Mouse (Mus musculus) testis, adult 2 months (tissue): Measurements from ENCODE around the gene Yes1. TPM values are rescaled to one million over a fixed set of nuclear protein-coding genes. Genes with fewer than 3 reads are reported as not detected.
"Not testable (repeated sequence)": the region's sequence is repeated elsewhere in the genome, so short reads cannot be mapped to it uniquely, and the experiment has no call there.

ENCODE experiments used
- H3K27ac ChIP-seq: fragments of 200-500 bp; 2 replicates; pipeline ENCODE4 v1.5.1; 2012; ENCODE audit warnings: low read depth, low read length; ENCODE audit not compliant: control insufficient read depth, insufficient read depth
- H3K27me3 ChIP-seq: fragments of 200-500 bp; 2 replicates; pipeline ENCODE4 v1.6.1; 2012; ENCODE audit warnings: mild to moderate bottlenecking, low read length, moderate library complexity; ENCODE audit not compliant: control insufficient read depth, insufficient read depth
- H3K36me3 ChIP-seq: fragments of 200-500 bp; 2 replicates; pipeline ENCODE4 v1.6.1; 2012; ENCODE audit warnings: mild to moderate bottlenecking, low read length; ENCODE audit not compliant: control insufficient read depth, insufficient read depth
- H3K4me1 ChIP-seq: fragments of 200-500 bp; 2 replicates; pipeline ENCODE4 v1.6.1; 2012; ENCODE audit warnings: low read length; ENCODE audit not compliant: control insufficient read depth, insufficient read depth
- H3K4me3 ChIP-seq: fragments of 200-500 bp; 2 replicates; pipeline ENCODE4 v1.5.1; 2012; ENCODE audit warnings: low read depth, mild to moderate bottlenecking, low read length, moderate library complexity, mixed read lengths; ENCODE audit not compliant: control insufficient read depth
- CTCF ChIP-seq: fragments of 200-500 bp; IDR thresholded peaks from 2 replicates; pipeline ENCODE4 v1.5.1; 2012; ENCODE audit warnings: low read depth, mild to moderate bottlenecking, inconsistent platforms, low read length, moderate library complexity; ENCODE audit not compliant: control insufficient read depth, insufficient read depth, insufficient replicate concordance
- POLR2A ChIP-seq: fragments of 200-500 bp; IDR thresholded peaks from 2 replicates; pipeline ENCODE4 v1.6.1; 2012; ENCODE audit warnings: low read depth, mild to moderate bottlenecking, inconsistent platforms, low read length, moderate library complexity; ENCODE audit not compliant: control insufficient read depth
- polyA plus RNA-seq: library from polyadenylated mRNA; depleted of rRNA; stranded (reverse); fragments of >200 nt; gene quantifications from 2 replicates; pipeline ENCODE4 v1.2.3, GENCODE M21; 2012

Gene Yes1
- polyA plus RNA-seq, 1 experiment = 2.9 TPM

DNA sequence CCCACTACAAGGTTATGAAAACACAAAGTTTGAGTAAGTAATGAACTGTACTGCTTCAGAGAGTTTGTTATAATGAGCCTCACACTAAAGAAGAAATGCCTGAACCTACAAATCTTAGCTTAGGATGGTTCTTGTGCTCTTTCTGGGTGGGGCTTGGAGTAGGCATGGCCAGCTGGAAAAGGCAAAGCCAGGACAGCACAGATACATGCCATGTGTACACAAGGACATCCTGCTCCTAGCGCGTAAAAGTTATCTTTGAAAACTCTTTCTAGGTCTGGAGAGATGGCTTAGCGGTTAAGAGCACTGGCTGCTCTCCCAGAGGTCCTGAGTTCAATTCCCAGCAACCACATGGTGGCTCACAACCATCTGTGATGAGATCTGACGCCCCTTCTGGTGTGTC is 2.5 kb upstream of the Yes1 start:
- Histone ChIP-seq H3K27ac (no peak overlapping the region), H3K4me3 (no peak overlapping the region)

GRCm38 (mm10) chr5:32610064-32610800 is 739 bp upstream of the Yes1 start:
- H3K27me3 ChIP-seq = no peaks in the 10 kb centered on the region
- no peak for TF ChIP-seq CTCF
- H3K4me1 ChIP-seq = peaks cover 2% of the 10 kb centered on the region; the same call in 1 of the 2 replicates
- H3K27ac ChIP-seq = peak overlapping the region; percentile 73
- no peaks in the 10 kb centered on the region for H3K36me3 ChIP-seq
- peak overlapping the region; percentile 99 for H3K4me3 ChIP-seq

More for the DNA sequence above, 2.5 kb upstream of the Yes1 start:
- H3K27me3 ChIP-seq = no peaks in the 10 kb centered on the region
- H3K4me1 ChIP-seq = peaks cover 2% of the 10 kb centered on the region; the same call in 1 of the 2 replicates
- no peak for TF ChIP-seq POLR2A
- no peak for TF ChIP-seq CTCF
- H3K36me3 ChIP-seq = no peaks in the 10 kb centered on the region

DNA sequence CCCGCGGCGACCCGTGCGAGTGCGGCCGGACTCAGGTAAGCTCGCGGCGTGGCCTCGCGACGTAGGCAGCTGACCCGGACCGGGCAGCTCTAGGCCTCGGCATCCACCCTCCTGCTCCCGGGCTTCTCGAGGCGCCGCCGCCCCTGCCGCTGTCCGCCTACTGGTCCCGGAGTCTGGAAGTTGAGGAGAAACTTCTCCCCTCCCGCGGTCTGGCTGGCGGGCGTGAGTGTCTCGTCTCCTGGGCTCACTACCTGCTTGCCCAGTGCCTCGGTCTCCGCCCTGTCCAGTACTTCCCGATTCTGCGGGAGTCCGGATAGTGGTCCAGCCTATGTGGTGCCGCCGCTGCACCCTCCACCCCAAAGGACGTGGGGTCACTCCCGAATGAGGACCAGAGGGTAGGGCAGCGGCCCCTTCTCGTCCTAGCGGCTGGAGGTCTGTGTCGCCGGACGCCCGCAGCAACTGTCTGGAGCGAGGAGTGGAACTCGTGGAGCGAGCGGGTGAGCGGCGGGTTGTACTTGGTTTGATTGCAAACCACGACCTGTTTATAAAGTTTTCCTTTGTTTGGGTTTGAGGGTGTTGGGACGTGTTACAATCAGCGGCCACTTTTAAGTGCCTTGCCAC is 480 bp downstream of the Yes1 start:
- peak overlapping the region; percentile 99 for H3K4me3 ChIP-seq
- H3K4me1 ChIP-seq = peaks cover 2% of the 10 kb centered on the region; the same call in 1 of the 2 replicates
- no peaks in the 10 kb centered on the region for H3K27me3 ChIP-seq
- H3K27ac ChIP-seq = peak overlapping the region; percentile 73
- H3K36me3 ChIP-seq = no peaks in the 10 kb centered on the region
- TF ChIP-seq POLR2A = no peak; the same call in 1 of the 2 replicates
- no peak for TF ChIP-seq CTCF

DNA sequence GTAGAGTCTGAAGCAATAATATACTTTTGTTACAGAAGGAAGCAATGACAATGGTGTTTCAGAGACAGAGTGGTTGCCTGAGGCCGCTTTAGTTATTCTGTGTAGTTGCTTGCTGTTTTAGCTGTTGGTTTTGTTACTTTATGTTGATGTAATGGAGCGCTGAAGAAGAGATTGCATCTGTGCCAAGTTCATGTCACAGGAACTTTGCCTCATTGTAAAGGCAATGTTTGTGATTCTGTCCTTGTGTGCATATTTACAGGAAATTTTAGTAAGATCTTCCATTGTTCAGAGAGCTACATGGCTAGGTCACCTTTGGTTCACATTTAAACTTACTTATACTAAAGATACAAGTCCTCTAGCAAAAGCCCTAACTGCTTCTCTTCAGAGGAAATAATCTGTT is 3.3 kb downstream of the Yes1 start:
- Histone ChIP-seq H3K4me1 (peaks cover 2% of the 10 kb centered on the region; the same call in 1 of the 2 replicates), H3K4me3 (no peak overlapping the region), H3K27ac (no peak overlapping the region), H3K27me3 (no peaks in the 10 kb centered on the region), H3K36me3 (no peaks in the 10 kb centered on the region)
- TF ChIP-seq CTCF (no peak), POLR2A (no peak)

DNA sequence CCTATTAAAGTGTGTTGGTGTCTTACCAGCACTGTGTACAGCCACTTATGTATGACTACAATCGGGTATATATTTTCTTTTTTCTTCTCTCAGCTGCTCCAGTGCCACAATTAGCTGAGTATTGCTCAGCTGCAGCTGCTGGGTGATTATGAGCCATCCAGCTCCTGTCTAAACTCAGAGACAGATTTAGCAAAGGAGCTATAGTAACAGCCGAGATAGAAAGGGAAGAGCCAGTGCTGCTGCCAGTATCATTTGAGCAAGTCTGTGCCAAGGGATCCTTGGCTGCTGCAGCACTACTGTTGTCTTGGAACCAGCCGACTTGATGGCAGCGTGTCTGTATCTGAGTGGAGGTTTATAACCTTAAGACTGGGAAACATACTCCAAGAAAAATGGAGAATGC is 3.7 kb downstream of the Yes1 start:
- Histone ChIP-seq H3K4me3 (no peak overlapping the region), H3K4me1 (peaks cover 2% of the 10 kb centered on the region; the same call in 1 of the 2 replicates), H3K27ac (no peak overlapping the region), H3K36me3 (no peaks in the 10 kb centered on the region), H3K27me3 (no peaks in the 10 kb centered on the region)
- TF ChIP-seq CTCF = no peak
- TF ChIP-seq POLR2A = no peak

DNA sequence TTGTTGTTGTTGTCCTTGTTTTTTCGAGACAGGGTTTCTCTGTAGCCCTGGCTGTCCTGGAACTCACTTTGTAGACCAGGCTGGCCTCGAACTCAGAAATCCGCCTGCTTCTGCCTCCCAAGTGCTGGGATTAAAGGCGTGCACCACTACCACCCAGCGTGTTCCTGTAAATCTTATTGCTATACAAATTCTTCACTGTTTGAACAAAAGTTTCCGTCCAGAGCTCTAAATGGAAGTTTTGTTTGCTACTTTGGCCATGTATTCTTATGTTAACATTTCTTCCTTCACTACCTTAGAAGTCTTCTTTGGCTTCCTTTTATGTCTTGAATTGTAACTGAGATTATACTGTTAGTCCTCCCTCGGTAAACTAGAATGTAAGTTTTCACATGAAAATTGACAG is 5.5 kb downstream of the Yes1 start:
- H3K4me3 ChIP-seq, H3K27me3 ChIP-seq, H3K36me3 ChIP-seq, H3K4me1 ChIP-seq, H3K27ac ChIP-seq: not testable (repeated sequence)

DNA sequence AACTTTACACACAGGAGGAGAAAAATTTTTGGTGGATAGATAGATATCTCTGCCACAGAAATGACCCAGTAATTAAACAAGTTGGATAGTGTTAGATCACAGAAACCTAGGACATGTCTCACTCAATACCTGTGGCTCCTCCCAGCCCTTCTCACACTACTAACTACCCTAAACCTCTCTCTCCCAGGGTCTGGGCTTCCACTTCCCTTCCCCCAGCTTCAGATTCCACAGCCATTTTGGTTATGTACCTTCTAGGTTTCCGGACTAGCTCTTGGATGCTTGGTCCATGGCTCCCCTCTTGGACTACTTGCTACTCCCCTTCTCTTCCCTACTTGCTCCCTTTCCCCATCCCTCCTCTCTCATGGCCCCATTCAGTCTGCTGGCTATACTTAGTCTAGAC is 6.9 kb downstream of the Yes1 start:
- no peaks in the 10 kb centered on the region for H3K36me3 ChIP-seq
- H3K4me1 ChIP-seq = no peaks in the 10 kb centered on the region
- TF ChIP-seq CTCF (no peak), POLR2A (no peak)
- no peak overlapping the region for H3K27ac ChIP-seq
- H3K27me3 ChIP-seq = no peaks in the 10 kb centered on the region
- H3K4me3 ChIP-seq = no peak overlapping the region

DNA sequence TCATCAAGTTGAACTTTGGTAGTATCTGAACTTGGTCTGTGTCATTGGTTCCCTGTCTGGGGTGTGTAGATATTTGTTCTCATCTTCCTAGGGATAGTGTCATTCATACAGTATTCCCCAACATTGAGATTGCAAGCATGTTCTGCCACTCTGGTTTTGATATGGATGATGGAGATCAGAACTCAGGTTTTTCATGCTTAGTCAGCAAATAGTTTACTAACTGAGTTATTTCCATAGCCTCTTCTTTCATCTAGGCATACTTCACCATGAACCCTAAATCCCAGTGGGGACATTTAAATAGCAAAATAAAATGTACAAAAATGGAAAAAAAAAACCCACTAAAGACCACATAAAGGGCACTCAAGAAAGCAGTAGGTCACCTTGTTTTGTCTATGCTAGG is 12.7 kb downstream of the Yes1 start:
- no peak for TF ChIP-seq POLR2A
- no peak for TF ChIP-seq CTCF
- Histone ChIP-seq H3K36me3 (no peaks in the 10 kb centered on the region), H3K27me3 (no peaks in the 10 kb centered on the region), H3K4me1 (no peaks in the 10 kb centered on the region), H3K4me3 (no peak overlapping the region), H3K27ac (no peak overlapping the region)
